Mouse (Mus musculus) E14TG2a.4 (cell line): ENCODE data around the gene Nlrp3.

ENCODE experiments used
- CTCF ChIP-seq: conservative IDR thresholded peaks from 2 replicates; pipeline ENCODE4 v1.5.1; 2014; ENCODE audit warnings: low read length
- POU5F1 ChIP-seq: IDR thresholded peaks from 2 replicates; pipeline ENCODE4 v1.6.1; 2014; ENCODE audit warnings: low read length, borderline replicate concordance

DNA sequence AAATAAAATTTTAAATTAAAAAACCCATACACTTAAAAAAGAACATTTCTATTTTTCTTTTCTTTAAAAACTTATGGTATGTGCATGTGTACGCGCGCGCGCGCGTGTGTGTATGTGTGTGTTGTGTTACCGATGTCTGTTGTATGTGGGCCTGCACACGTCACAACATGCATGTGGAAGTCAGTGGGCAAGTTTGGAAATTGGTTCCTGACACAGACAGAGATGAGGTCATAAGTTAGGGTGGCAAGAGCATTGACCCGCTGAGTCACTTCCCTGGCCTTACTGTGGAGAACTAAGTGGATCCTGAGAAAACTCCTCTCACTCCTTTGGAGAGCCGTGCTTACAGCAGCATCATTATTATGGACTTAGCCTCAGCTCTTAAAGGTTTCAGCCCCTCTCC lies 12.8 kb downstream of the Nlrp3 start:
- no peak for TF ChIP-seq CTCF
- TF ChIP-seq POU5F1 = no peak
